Mouse (Mus musculus) cerebellum, adult 18-20 months (tissue): ENCODE data around the gene Macrod1.

Source experiments
- DNase-seq, 2 experiments: peaks; one replicate each; pipeline ENCODE4 v3.0.0; 2021

Macrod1 gene

DNA sequence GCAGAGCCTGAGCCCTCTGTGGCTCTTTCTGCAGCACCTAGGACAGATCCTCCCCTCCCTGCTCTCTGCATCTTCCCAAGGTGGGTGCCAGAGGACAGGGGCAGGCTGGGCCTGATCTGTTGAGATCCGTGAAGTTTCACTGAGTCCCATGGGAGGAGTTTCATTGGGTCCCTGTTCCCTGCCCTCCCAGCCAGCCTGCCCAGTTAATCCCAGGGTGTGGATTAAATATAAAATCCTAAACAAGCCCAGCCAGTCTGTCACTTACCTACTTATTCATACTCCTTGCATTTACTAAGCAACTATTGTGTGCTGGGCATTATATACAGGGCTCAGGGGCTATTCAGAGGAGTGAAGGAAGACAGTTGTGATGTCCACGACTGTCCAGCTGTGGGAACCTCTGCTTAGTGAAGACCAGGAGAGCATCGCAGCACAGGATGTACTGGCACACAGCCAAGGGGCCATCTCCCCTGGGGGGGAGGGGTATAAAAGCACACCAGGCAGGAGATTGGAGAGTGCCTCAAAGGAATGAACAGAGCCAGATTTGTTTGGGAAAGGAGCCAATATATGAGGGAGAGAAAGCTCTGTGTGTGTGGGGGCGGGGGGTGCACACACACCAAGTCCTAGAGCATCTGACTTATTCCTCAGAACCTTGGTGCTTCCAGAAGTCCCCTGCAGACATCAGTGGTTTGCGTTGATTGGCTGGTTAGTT, 85.8 kb downstream of the Macrod1 start:
- DNase-seq: no peak

DNA sequence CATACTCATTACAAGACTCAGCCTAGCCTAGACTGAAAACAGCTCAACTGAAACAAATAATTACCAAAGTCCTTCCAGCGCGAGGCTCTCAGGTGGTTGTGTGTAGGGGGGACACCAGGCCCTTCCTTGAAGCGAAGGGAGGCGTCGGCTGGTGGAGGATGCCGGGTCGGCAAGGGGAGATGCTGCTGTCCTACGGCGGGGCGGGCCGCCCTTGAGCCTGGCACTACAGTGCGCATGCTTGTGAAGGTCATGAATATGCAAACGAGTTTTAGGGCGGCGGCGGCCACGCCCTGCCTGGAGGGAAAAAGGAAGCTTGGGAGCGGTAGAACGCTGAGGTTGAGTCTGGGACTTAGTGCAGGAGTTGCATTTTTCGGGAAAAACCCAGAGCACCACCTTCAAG, 87.2 kb downstream of the Macrod1 start:
- peak; percentile 53 to 61 for DNase-seq

DNA sequence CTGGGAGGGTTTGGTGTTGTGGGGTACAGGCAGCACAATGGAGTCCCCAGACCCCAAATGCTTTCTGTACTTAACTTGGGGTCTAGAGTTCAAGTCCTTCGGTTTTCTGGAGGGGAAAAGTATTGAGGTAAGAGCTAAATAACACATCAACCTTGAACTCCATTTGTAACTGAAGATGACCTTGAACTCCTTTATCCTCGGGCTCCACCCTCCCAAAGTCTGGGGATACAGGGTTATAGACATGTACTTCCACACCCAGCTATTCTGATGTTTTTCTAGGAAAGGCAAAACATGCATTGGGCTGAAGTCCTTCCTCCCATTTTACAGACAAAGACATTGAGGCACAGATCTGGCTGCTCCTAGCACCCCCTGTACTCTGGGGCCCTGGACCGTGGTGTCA, 87.8 kb downstream of the Macrod1 start:
- DNase-seq: no peak

DNA sequence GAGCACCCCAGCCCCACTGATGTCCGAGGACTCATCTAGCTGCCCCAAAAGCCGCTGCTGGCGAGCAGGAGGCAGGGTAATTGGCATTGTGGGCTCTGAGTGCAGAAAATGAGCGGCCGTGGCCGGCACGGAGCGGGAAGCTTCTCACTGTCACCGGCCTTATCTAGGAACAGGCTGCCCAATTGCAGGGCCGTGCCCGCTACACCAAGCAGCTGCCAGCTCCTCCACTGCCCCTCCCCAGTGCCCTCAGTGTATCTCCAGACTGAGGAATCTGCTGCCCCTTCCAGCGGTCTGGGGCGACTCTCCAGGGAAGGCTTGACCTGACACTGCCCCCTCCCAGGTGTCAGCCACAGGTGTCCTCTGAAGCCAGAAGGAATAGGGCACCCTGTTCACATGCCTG, 89.8 kb downstream of the Macrod1 start:
- no peak for DNase-seq

DNA sequence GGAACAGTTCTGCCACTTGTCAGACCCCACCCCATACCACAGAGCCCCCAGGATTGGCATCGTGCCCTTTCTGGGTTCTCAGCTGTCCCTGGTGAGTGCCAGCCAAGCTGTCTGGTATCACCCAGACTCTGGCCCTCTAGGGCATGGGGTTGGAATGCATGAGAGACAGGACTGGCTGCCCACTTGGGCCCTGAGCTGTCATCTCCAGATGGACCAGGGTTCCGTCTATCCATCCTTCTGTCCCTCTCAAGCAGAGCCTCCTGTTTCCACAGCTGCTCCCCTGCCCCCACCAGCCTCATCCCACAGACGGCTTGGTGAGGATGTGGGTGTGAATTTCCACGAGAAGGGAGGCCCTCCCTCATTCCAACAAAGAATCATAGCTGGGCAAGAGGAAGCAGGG, 91.5 kb downstream of the Macrod1 start:
- DNase-seq: no peak

DNA sequence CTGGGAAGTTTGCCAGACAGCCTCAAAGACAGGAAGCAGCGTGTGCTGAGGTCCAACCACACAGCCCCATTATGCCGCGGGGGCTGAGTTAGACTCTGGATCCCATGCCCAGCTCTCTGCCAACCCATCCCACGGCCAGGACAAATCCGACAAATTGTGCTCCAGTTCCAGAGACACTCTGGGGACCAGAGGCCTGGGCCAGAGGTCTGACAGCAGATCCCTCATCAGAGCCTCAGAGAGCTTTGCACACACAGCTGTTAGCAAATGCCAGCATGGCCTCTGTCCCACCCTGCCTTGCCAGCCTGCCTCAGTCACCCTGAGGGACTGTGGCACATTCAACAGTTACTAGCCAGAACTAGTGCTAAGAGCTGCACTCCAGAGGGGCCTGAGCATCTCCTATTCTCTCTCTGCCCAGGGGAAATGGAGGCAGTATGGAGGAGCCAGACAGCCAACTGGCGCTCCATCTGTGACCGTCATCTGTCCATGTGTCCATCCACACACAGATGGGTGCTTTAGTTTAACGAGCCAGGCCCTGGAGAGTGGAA, 92.0 kb downstream of the Macrod1 start:
- DNase-seq: peak; percentile 49 to 50

DNA sequence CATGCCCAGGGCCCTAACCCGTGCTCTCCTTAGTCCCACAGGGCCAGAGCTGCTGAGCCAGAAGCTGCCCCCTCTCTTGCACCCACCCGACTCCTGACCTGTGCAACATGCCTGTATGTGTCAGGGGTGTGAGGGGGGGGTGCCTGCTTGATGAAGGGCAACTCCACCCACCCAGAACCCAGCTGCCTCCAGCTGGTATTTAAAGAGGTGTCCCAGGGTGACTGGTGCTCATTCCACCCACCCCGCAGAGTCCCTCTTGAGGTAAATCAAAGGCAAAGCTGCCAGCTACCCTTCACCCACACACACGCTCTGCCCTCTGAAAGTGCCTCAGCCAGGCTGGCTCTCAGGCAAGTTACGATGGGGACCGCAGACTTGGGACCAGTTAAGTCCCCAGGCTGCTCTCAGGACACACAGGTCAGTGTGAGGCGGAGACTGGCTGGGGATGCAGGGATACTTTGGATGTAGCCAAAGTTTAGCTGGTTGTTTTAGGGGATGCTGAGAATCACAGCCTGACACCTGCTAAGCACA, 92.6 kb downstream of the Macrod1 start:
- no peak for DNase-seq

DNA sequence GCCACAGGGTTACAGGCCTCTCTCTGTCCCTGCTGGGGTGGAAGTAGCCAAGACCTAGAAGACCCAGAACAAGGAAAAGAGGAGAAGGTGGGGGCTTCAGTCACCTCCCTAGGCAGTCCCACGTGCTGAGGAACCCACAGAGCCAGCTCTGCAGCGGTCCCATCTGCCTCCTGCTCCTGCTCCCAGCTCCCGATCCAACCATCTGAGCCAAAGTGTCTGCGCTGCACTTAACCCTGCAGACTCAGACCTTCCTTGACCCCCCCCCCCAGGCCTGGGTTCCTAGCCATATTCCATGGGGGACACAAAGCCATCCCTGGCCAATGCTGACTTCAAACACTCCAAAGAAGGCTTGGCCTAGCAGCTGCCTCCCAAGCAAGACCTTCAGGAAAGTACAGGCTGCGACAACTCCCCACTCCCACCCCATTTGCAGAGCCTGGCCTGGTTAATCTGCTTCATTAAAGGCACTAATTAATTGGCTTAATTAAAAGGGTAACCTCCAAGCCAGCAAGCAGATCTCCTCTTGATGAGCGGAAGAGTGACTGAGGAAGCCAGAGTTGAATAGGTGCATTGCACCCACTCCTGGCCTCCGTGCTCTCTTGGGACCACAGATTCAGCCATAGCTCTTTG, 94.8 kb downstream of the Macrod1 start:
- DNase-seq: no peak

DNA sequence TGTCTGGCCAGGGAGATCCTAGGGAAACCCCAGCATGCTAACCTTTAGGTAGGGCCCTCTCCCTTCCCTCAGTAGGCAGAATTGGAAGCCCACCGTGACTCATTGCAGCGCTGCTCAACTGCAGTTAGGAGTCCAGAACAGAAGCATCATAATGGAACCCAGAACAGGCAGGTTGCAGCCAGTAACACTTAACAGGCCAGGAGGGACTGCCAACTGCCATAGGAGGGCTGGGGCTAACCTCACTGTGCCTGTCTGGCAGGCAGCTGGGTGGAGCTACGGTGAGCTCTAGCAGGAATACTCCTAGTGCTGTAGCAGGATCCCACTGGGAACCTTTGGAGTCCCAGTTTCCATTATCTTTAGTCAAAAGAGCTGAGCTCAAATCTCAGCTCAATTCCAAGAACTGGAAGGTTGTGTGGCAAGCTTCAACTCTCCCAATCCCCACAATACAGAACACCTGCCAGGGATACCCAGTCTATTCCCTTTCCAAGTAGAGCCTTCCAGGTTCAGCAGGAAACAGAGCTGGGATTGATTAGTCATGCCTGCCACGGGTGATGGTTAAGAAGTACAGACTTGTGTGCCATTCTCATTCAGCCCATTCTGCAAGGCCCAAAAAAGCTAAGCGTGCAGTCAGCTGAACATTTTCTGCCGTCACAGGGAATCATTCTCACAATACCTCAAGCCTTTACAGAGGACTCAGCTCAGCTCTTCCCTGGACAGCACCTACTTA, 95.5 kb downstream of the Macrod1 start:
- no peak for DNase-seq

DNA sequence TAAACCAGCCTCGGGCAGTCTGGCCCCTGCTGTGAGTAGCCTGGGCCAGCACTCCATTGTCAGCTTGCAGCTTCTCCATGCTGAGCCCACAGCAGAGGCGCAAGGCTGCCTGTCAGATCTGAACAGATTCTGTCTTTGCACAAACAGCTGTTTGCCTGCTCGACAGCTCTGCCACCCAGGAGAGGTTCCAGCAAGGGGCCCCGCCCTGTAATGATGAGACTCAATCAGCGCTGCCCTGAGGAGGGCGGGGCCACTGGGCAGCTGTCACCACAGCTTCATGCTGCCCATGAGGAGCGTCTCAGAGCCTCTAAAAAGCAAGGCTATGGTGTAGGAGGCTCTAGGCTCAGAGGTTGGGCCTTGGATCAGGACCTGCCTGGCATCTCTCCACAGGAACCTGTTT, 96.6 kb downstream of the Macrod1 start:
- DNase-seq: no peak

DNA sequence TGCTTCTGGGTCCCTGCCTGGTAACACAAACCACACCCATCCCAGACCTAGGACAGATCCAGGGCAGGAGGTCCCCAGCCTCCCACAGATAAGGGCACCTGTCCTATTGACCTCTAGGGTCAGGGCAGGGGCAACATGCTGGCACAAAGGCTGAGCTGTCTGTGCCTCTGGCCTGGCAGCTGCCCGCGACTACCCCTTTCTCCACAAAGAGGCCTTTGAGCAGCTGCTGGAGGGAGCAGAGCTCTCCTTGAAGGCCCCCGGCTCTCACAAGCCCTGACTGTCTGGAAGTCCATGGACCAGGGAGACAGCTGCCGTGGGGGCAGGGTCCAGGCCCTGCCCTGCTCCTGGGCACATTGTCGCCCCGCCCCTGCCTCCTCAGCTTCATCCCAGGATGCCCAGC, 98.6 kb downstream of the Macrod1 start:
- no peak for DNase-seq

DNA sequence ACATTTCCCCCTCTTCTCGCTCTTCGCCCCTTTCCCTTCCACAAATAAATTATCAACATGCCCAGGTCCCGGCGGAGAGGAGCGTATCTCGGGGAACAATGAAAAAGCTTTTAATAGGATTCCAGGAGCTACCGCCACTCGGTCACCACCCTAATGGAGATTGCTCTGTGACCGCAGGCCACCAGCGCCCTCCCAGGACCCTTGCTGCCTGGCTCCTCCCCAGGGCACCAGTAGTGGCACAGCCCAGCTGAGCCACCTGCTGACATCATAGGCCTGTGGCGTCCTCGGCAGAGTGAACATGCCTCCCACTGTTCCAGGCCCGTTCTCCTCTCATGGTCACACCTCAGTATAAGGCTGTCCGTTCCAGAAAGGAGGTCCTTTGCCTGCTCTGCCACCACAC, 101.1 kb downstream of the Macrod1 start:
- DNase-seq: no peak

DNA sequence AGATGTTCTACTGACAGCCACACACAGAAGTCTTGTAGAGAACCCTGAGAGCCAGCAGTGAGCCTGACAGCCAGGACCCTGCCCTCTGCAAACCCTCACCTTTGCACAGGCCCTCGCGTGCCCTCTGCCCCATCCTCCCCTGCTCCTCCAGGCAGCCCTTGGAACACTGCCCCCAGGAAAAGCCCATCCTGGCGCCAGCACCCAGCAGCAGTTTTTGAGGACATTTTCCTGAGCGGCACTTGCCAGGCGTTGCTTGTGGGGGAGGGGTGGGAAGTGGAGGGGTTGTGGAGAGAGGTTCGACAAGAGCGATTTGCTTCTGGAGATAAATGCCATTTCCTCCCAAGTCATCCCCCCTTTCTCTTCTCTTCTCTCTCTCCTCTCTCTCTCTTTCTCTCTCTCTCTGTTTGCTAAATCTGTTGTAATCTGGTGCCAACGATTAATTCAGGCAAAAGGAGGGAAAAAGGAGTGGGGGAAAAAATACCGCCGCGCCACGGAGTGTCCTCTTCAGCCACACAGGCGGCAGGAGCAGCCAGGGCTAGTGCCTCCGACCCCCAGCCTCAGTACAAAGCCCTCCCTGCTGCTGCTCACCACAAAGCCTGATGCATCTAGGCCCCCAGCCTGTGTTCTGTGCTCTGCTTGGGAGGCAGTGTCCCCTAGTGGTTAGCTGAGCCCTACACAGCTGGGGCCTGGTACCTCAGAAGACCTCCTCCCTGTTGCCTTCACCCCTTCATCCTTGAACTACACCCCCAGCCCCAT, 103.7 kb downstream of the Macrod1 start:
- peak; percentile 49 to 52 for DNase-seq

DNA sequence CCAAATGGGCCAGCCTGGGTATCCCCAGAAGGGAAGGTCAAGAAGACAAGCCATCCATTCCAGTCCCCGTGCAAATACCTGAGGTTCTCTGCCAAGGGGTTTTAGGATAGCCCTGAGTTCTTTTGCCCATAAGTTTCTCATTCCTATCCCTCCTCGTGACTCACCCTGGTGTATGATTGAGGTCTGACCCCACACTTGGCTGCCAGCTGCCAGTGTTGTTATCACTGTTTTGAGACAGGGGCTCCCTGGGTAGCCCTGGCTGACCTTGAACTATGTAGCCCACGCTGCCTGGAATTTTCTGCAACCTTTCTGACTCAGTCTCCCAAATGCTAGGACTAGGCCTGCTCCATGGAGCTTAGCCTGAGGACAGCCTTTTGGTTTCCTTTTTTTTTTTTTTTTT, 104.5 kb downstream of the Macrod1 start:
- no peak for DNase-seq

DNA sequence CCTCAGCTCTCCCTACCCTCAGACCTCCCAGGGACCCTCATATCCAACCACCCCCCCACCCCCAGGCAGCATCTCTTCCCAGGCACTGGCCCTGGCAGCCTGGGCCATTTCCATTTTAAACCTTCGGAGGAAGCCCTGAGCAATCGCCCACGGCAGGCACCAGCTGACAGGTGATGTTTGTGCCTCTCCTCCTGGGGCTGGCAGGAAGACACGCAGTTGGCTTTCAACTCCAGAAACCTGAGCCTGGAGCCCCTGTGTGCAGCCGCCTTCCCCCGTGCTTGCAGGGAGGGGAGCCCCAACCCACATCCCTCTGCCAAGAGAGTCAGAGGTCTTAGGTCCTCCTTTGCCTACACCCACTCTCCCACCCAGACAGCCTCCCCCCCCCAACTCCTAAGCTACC, 107.6 kb downstream of the Macrod1 start:
- DNase-seq: peak; percentile 63 to 70

DNA sequence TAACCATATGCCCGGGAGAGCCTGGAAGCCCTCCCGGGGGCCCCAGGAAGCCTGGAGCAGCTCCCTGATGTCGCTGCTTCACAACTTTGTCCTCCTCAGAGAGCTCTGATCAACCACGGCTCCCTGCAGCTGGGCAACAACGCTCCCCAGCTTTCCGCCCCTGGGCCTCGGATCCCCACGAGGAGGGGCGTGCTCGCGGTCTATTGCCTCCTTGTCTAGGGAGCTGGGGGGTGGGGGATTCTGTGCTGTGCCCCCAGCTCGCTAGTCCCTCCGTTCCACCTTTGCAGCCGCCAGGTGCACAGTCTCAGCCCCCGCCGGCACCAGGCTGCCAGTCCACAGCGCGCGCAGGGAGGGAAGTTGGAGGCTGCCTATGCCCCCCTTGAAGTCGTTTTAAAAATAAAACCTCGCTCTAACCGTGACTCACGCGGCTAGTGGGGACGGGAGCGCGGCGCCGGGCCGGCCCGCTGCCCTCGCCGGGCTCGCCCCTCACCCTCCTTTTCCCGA, 108.3 kb downstream of the Macrod1 start:
- DNase-seq: peak; percentile 55 to 59

DNA sequence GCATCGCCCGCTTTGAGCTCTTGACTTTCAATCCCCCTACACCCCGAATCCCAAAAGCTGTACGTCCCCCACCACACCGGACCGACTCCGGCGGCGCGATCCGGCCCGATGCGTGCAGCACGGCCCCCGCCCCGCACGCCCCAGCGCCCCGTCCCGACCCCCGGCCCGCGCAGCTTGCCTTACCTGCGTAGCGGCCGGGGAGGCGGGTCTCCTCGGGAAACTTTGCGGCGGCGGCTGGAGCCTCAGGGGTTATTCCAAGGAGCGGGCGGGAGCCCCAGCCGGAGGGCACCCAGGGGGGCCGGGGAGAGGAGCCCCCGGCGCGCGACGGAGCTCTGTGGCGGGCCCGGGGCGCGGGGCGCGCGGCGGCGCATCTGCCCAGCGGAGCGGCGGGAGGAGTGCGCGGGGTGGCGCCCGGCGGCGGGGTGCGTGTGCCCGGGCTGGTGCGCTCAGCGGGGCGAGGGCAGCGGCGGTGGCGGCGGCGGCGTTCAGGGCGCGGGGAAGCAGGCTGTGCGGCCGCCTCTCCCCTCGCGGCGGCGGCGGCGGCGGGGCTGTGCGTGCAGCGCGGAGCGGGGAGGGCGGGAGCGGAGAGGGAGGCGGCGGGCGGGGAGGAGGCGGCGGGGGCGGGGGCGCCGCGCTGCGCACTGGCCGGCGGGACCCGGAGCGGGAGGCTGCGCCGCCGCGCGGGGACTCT, 109.0 kb downstream of the Macrod1 start:
- peak; percentile 76 to 81 for DNase-seq

DNA sequence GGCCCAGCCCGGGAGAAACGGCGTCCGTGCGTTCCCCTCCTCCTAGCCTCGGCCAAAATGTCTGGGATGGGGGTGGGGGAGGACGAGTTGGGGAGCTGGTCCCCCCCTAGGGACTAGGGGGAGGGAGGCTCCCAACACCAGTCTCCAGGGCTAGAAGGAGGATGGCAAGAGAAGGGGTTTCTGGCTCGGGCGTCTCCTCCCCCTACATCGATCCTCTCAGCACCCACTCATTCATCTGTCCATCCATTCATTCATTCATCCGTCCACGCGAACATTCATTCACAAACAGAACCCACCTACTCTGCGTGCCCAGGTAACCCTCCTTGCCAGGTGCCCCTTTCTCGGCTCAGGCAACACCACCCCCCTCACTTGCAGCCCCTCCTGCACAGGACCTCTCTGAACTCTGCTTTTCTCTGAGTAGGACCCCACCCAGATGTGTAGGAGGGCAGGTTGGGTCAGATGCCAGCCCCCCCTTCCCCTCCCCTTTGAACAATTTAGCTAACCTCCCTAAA, 109.6 kb downstream of the Macrod1 start:
- DNase-seq: no peak

DNA sequence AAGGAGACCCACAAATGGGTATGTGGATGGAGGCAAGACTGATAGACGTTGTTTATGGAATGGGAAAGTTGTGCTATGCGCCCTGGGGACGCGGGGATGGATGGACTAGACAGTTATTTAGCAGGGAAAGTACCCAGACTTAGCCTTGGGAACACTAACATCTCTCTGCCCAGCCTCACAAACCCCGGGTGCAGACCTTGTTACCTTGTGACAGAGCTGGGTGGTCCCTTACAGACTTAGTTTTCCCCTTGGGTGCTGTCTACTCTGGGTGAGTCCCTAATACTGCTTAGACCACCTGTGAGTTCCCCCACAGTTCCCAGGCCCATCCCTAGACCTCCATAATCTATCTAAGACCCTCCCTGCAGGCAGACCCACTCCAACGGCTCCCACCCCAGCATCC, 110.2 kb downstream of the Macrod1 start:
- DNase-seq: no peak

DNA sequence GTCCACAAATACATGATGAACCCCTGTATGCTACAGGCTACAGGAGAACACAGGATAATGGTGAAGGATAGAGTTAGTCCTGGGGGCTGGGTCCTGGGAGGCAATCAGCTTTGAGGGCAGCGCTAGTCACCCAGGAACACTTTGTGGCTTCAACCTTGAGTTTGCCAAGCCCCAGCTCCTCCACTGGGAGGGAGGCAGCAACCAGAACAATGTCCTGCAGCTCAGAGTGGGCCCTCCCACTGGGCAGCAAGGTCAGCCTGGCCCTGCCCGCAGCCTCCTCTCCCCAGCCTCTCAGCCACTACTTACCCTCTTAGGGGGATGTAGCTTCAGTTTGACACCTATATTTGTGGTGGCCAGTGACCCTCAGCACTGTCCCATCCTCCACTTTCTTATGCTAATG, 111.8 kb downstream of the Macrod1 start:
- DNase-seq: no peak

DNA sequence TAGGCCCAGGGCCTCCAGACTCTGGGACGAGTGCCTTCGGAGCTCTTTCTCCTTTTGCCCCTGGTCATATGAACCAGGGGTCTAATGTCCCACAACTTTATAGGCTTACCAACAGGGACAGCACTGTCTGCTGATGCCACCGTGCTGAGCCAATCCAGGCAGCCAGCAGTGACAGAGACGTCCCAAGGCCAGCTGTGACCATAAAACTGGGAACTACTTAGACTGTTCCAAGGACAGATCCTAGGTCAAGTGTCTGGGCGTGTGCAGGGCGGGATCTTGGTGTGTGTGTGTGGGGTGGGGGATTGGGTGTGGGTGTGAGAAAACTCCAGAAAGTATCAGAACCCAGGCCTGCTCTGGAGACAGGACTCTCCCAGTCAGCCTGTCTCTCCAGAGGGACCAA, 114.3 kb downstream of the Macrod1 start:
- no peak for DNase-seq

DNA sequence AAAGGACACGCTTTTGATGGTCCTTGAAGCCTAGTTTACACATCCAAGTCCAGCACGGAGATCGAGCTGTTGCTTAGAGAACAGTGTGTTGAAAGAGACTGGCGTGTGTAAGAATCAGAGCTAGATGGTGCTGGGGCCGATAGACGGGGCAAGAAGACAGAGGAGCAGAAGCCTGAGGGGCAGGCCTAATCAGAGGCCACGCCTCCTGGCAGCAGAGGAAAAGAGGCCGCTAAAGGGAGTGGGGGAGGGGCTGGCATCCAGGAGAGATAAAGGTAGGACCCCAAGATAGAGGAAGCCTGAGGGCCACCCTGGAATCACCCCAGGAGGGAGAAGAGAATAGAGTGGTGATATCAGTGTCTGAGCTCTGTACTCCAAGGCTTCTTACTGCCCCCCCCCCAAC, 114.8 kb downstream of the Macrod1 start:
- no peak for DNase-seq
